In genomic region chrX:142336207-142336606, GRCm38 (mm10) we compare ENCODE assay signal across 29 mouse cellular contexts. TPM values are rescaled to one million over a fixed set of nuclear protein-coding genes. Genes with fewer than 3 reads are reported as not detected.
DNase-seq lines count a peak whose midpoint lies in the region; ATAC-seq and TF ChIP-seq lines count a peak whose summit lies in the region.
"Had no signal": no experiment of that assay in that cellular context is flagged by ENCODE, and none has a peak within 500 bp of the region (broad histone marks: within the 10 kb centered on the region; RNA-seq: fewer than 3 reads in every experiment).

No protein-coding gene starts in this region.

- H3K9ac ChIP-seq in liver, embryonic 16.5 days (ENCODE audit: low read depth, low read length) = no peak overlapping the region
- H3K9ac ChIP-seq: embryonic facial prominence, embryonic 13.5 days; forebrain, postnatal 0 days; heart, embryonic 12.5 days; heart, embryonic 15.5 days; hindbrain, embryonic 13.5 days had no signal

- no peaks in the 10 kb centered on the region for H3K9me3 ChIP-seq in liver, embryonic 16.5 days (replicated peaks; ENCODE audit: control insufficient read depth, low read length)
- H3K9me3 ChIP-seq: embryonic facial prominence, embryonic 13.5 days; heart, embryonic 12.5 days; heart, embryonic 15.5 days; hindbrain, embryonic 10.5 days; hindbrain, embryonic 13.5 days had no signal

- H3K36me3 ChIP-seq in liver, embryonic 16.5 days (ENCODE audit: control insufficient read depth, insufficient read depth) = no peaks in the 10 kb centered on the region; the same call in none of the 2 replicates
- H3K36me3 ChIP-seq: embryonic facial prominence, embryonic 13.5 days; heart, embryonic 15.5 days had no signal

- TF ChIP-seq CTCF in lung, adult 2 months (IDR thresholded peaks at IDR 0.05; ENCODE audit: insufficient read depth, low read length) = no peak

- no peaks in the 10 kb centered on the region for H3K4me1 ChIP-seq in liver, embryonic 16.5 days (ENCODE audit: control insufficient read depth, low read depth, low read length)
- no peaks in the 10 kb centered on the region for H3K4me1 ChIP-seq in lung, adult 2 months (ENCODE audit: control insufficient read depth, insufficient read depth, low read length)
- H3K4me1 ChIP-seq: embryonic facial prominence, embryonic 13.5 days; heart, embryonic 12.5 days; heart, embryonic 15.5 days; hindbrain, embryonic 10.5 days; hindbrain, embryonic 13.5 days had no signal

- peak; percentile 53 for ATAC-seq in liver, embryonic 16.5 days (ENCODE audit: low read depth)
- ATAC-seq: CD4-positive, CD25-positive, alpha-beta regulatory T cell, adult 4 months; forebrain, embryonic 14.5 days; forebrain, postnatal 0 days; hindbrain, embryonic 16.5 days had no signal

- no peak for DNase-seq in liver
- peak; percentile 16 for DNase-seq in lung, postnatal 25 days (ENCODE audit: low spot score)
- no peak for DNase-seq in lung, adult 2 months
- DNase-seq in gonadal fat pad, adult 2 months (ENCODE audit: low read depth) = peak; percentile 52
- DNase-seq in left cerebral cortex, postnatal 36 days (ENCODE audit: low spot score in 2 of 2) = no peak
- DNase-seq: adrenal gland, adult 2 months; adrenal gland, postnatal 14 days; cerebellum, adult 11 months; cerebellum, adult 2 months; cerebellum, adult 9-11 months; cerebellum, postnatal 25 days; forebrain, postnatal 0 days; gastrocnemius, adult 2 months; gastrocnemius, postnatal 14 days; heart, adult 18-20 months; heart, postnatal 10 days; heart, postnatal 36 days had no signal

- no peak overlapping the region for H3K4me2 ChIP-seq in liver, embryonic 16.5 days (ENCODE audit: low read depth, low read length)
- H3K4me2 ChIP-seq: embryonic facial prominence, embryonic 13.5 days; heart, embryonic 12.5 days; heart, embryonic 15.5 days; hindbrain, embryonic 13.5 days had no signal

- H3K4me3 ChIP-seq in liver, embryonic 16.5 days (ENCODE audit: low read depth, low read length) = no peak overlapping the region
- H3K4me3 ChIP-seq in lung, adult 2 months (replicated peaks; ENCODE audit: extremely low read depth, low read depth, low read length) = no peak overlapping the region
- H3K4me3 ChIP-seq: embryonic facial prominence, embryonic 13.5 days; gastrocnemius, adult 2 months; heart, embryonic 12.5 days; heart, embryonic 15.5 days; hindbrain, embryonic 10.5 days; hindbrain, embryonic 13.5 days had no signal

- intact Hi-C loops in left cerebral cortex, postnatal 36 days (cut with DNase I) = no loop called here

- H3K27ac ChIP-seq in liver, embryonic 16.5 days (ENCODE audit: low read length) = no peak overlapping the region
- H3K27ac ChIP-seq: embryonic facial prominence, embryonic 13.5 days; gastrocnemius, adult 2 months; heart, embryonic 15.5 days; hindbrain, embryonic 10.5 days; hindbrain, embryonic 13.5 days had no signal

- 78% methylated on average over 6 of the region's 6 CpGs for WGBS in liver, embryonic 16.5 days (ENCODE audit: insufficient replicate concordance)
- 86% methylated on average over 6 of the region's 6 CpGs for WGBS in lung, adult 2 months

- no peaks in the 10 kb centered on the region for H3K27me3 ChIP-seq in liver, embryonic 16.5 days (ENCODE audit: control insufficient read depth, insufficient read depth, low read depth, low read length)
- H3K27me3 ChIP-seq: heart, embryonic 12.5 days; heart, embryonic 15.5 days; hindbrain, embryonic 13.5 days had no signal

- TF ChIP-seq POLR2A in lung, adult 2 months (IDR thresholded peaks at IDR 0.05; ENCODE audit: borderline replicate concordance, extremely low read depth, low read depth, low read length) = no peak

RNA-seq across cellular contexts. Expression of gene Kcne1l, which starts 30.1 kb away (rescaled TPM):
- 0.58 and 1.2 TPM in 2 replicates for polyA plus RNA-seq in liver, embryonic 16.5 days (2015; fragmentation: Nextera tagmentation; extraction: Ambion mirVana)
- polyA plus RNA-seq in lung, adult 2 months (2012; rRNA removed) = 0.14 and 0.32 TPM in 2 replicates
- 2.4 and 6.6 TPM in 2 replicates for polyA plus RNA-seq in gonadal fat pad, adult 2 months (2012; rRNA removed)
- total RNA-seq in left cerebral cortex, postnatal 36 days (2021) = 1 to 10 TPM; 3.0 to 3.4 TPM
- total RNA-seq: adrenal gland, adult 2 months; common myeloid progenitor, adult 5-6 weeks; MEL had no signal
- polyA plus RNA-seq: C2C12; CD4-positive, CD25-positive, alpha-beta regulatory T cell, adult 4 months had no signal

RNA-seq across cellular contexts. Expression of gene Acsl4, which starts 54.1 kb away (rescaled TPM):
- 13.5 and 15.8 TPM in 2 replicates for polyA plus RNA-seq in liver, embryonic 16.5 days (2015; fragmentation: Nextera tagmentation; extraction: Ambion mirVana)
- 11.6 and 17.8 TPM in 2 replicates for polyA plus RNA-seq in lung, adult 2 months (2012; rRNA removed)
- 12.3 and 16.9 TPM in 2 replicates for polyA plus RNA-seq in gonadal fat pad, adult 2 months (2012; rRNA removed)
- 10 to 100 TPM; 65.6 to 72.2 TPM for total RNA-seq in left cerebral cortex, postnatal 36 days (2021)

Comparison
In these comparisons a context has a peak if more than half of its experiments do, and no peak if none do; other contexts are left out.
1. DNase-seq: peak in lung, postnatal 25 days (single experiment) and gonadal fat pad, adult 2 months (single experiment); none in liver (single experiment), lung, adult 2 months (single experiment) and left cerebral cortex, postnatal 36 days (0 of 2).